Mouse (Mus musculus) cerebral cortex, adult 2 months (tissue): ENCODE results near the gene Tnrc6b.

Source experiments
- WGBS: fragments of 180-500 bp; shearing (Covaris S2); methylation state at CpG from one replicate; pipeline ENCODE4 v1.1.7; 2018; 5-methylcytosine and 5-hydroxymethylcytosine counted together

Gene Tnrc6b

DNA sequence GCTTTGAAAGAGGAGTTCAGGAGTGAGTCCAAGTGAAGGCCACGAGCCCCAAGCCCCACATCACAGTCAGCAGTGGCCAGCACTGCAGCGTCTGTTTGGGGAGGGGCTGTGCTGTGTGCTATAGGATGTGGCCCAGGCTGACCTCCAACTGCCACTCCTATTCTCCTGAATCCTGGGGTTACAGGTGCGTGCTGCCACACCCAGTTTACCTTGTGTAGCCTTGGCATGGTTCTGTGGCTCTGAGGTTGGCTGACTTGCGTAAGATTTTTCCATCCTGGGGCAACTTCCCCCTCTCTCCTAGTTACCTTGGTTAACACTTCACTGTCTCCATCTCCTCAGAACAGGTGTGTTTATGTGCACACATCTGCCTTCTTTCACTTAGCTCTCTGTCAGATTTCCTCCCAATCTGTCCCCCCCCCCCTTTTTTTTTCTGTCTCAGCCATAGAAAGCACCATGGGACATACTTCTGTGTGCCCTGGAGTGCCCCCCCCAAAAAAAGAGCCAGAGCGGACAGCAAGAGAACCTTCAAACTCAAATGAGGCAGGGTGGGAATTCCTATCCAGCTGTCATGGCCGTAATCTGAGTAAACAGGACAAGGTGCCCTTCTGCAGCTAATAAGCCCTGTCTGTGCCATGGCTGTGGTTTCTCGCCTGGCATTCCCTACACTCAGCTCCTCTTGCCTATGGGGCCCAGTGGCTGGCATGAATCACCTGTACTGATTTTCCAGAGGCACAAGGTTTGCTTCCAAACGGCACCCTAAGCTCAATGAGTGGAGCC lies 9.4 kb upstream of the Tnrc6b start:
- 79% methylated on average over 8 of the region's 8 CpGs for WGBS

- WGBS, result 57% methylated on average over 5 of the region's 5 CpGs
Measured at GRCm38 (mm10) chr15:80702910-80703309, 8.2 kb upstream of the Tnrc6b start.

- 74% methylated on average over 2 of the region's 2 CpGs for WGBS
Measured at GRCm38 (mm10) chr15:80703495-80703894, 7.6 kb upstream of the Tnrc6b start.

DNA sequence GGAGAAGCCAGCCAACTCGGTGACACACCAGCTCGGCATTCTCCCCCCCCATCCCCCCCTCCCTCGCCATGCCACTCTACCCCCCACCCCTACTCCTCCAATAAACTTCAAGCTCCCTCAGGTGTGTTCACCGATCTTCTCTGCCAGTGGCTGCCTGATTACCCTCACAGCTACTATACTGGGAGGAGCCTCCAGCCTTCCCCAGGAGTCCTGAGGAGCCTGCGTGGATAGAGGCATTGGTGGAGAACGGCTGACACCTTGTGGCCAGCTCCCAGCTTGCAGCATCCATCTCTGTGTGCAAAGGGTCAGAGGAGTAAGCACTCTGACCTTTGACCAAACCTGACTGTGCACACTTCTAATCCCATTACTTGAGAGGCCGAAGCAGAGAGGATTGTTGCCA lies 6.8 kb upstream of the Tnrc6b start:
- WGBS, result 2% methylated on average over 7 of the region's 7 CpGs

GRCm38 (mm10) chr15:80705828-80706549 lies 5.1 kb upstream of the Tnrc6b start:
- 15% methylated on average over 18 of the region's 18 CpGs for WGBS

- WGBS, result 8% methylated on average over 11 of the region's 11 CpGs
Measured at GRCm38 (mm10) chr15:80706596-80706995, 4.5 kb upstream of the Tnrc6b start.

GRCm38 (mm10) chr15:80707088-80707487 lies 4.0 kb upstream of the Tnrc6b start:
- WGBS, result 15% methylated on average over 8 of the region's 8 CpGs

GRCm38 (mm10) chr15:80709593-80709992 lies 1.5 kb upstream of the Tnrc6b start:
- WGBS, result 25% methylated on average over 6 of the region's 6 CpGs

DNA sequence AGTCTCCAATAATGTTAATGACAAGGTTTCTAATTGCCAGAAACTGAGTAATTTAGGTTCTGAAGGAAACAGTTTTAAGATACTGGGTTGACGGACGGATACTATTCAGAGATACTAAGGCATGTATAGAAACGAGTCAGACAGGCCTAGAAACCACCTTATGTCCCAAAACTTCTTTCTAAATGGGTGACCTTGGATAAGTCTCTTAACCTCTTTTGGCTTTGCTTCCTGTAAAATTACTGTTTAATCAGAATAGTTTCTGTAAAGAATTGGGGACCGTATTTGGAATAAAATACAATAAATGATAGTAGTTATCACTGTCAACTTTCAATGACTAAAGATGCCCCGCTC lies 881 bp upstream of the Tnrc6b start:
- 10% methylated on average over 5 of the region's 5 CpGs for WGBS

- under 1% methylated on average over 97 of the region's 106 CpGs for WGBS
Measured at GRCm38 (mm10) chr15:80711401-80712151, 463 bp downstream of the Tnrc6b start.

DNA sequence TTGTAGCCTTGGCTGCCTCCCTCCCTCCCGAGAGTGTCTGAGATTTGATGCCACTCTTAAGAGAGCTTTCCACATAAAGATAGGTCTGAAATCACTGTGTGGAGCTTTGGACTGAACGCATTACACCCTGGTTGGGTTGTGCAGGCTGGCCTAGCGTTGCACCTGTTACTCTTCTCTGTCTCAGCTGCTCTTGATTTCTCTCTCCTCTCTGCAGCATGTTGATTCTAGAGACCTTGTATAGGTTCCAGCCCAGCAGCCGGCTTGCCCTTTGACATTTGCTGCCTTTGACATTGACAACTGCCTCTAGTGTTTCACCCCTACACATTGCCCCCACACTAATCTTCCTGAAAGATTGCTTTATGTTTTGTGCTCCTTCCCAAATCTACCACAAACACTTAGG lies 3.2 kb downstream of the Tnrc6b start:
- WGBS, result 87% methylated on average over 4 of the region's 4 CpGs

DNA sequence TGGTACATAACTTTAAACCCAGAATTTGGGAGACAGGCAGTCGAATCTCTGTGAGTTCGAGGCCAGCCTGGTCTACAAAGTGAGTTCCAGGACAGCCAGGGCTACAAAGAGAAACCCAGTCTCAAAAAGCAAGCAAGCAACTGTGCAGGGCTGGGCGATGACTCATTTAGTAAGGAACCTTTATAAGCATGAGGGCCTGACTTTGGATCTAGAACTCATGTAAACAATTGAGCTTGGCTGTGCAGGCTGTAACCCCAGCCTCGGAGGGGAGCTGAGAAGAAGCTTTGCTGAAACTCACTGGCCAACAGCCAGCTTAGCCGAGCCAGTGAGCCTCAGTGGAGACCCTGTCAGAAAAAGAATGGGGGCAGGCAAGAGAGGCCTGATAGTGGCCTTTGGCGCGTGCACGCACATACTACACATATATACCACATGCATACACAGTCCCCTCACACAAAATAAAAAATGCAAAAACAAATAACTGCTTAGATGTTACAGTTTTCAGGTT lies 5.6 kb downstream of the Tnrc6b start:
- 81% methylated on average over 8 of the region's 8 CpGs for WGBS

DNA sequence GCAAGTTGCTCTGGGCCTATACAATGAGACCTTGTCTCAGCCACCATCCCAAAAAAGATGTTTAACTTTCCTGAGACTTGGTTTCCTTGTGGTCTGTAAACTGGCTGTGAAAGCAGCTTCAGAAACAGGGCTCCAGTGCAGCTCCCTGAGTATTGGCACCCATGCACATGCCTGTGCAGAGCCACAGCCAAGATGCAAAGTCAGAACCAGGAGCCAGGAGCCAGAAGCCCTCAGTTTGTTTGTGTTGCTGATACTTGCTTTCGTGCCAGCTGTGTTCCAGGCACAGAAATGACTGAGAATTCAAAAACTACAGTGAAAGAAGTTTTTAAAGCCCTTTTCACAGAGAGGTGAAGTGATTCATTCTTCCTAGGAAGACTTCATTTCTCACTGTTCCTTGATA lies 6.3 kb downstream of the Tnrc6b start:
- WGBS, result 20% methylated on average over 1 of the region's 1 CpGs

GRCm38 (mm10) chr15:80720249-80720648 lies 9.1 kb downstream of the Tnrc6b start:
- WGBS, result 82% methylated on average over 5 of the region's 5 CpGs

- 72% methylated on average over 6 of the region's 6 CpGs for WGBS
Measured at GRCm38 (mm10) chr15:80721861-80722260, 10.7 kb downstream of the Tnrc6b start.

GRCm38 (mm10) chr15:80722366-80722765 lies 11.3 kb downstream of the Tnrc6b start:
- WGBS, result 50% methylated on average over 3 of the region's 3 CpGs

DNA sequence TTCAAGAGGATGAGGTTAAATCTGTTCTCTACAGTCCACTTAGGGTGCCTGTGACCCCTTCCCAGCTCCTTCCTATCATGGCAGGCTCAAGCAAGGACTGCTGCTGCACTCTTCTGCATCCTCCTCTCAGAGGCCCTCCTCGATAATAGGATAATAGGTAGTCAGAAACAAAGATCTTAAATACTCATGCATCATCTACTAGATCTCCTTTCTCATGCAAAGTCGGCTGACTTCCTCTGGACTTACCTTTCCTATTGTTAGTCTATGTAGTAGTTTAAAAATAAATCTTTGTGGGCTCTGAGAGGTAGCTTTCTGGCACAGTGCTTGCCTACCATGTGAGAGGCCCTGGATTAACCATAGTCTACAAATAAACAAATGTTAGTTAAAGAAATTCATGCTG lies 18.4 kb downstream of the Tnrc6b start:
- WGBS, result 75% methylated on average over 2 of the region's 2 CpGs

DNA sequence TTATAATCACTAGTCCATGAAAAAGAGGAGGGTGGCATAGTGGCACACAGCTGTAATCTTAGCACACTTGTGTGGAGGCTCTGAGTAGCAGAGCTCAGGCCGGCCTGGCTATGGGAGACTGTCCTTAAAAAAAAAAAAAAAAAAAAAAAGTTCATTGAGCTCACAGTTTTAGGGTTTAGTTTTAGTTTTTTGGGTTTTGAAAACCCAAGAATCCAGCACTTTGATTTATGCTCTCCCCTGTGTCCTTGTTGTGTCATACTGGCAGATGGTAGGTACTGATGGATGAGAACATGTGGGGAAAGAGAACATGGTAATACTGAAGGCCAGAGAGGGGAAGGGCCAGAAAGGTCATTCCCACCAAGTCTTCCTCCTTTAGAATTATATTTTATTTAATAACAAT lies 19.9 kb downstream of the Tnrc6b start:
- WGBS, result 85% methylated on average over 1 of the region's 1 CpGs

- WGBS, result 85% methylated on average over 3 of the region's 3 CpGs
Measured at GRCm38 (mm10) chr15:80731511-80731910, 20.4 kb downstream of the Tnrc6b start.

DNA sequence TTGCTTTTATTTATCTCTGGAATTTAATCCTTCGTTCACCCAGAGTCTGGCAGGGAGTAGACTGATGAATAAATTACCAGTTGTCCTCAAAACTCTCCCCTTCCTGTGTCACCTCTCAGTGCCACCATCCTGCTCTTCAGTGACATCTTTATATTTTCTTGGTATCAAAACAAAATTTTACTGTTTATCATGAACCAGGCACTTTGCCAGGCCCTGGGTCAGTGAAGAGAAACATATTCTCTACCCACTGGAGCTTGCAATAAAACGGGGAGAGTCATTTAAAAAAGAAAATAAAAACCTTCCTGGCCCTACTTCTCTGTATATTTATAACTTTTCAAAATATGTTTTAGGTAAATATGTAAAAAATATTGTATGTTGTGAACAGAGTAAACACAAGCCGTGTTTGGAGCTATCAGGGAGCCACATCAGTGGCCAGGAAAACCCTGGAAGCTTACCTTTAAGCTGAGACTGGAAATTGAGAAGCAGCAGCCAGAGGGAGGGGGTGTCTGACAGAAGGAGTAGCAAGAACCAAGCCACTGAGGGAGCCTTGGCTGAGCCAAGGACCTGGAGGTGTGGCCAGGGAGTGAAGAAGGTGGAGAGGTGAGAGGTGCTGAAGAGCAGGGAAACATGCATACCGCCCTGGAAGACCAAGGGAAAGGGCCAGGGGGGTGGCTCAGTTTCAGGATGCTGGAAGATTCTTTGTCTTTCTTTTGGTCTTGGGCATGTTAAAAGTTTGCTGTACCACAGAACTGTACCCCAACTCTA lies 21.3 kb downstream of the Tnrc6b start:
- WGBS, result 62% methylated on average over 4 of the region's 4 CpGs

DNA sequence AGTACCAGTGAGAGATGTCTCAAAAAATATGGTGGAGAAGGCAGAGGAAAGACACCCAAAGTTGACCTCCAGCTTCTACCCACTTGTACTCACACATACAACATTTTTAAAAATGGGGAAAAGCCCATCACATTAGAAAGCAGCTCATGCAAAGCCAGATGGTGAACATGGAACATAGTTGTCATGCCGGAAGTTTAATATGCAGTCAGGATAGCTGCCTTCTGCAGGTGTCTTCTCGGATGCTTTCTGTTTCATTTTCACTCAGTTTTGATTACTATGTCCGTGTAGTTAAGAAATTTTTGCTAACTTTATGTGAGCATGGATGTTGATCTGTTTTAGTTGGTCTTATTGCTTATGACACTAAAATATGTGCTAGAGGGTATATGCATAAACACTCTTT lies 24.2 kb downstream of the Tnrc6b start:
- 91% methylated on average over 3 of the region's 3 CpGs for WGBS

DNA sequence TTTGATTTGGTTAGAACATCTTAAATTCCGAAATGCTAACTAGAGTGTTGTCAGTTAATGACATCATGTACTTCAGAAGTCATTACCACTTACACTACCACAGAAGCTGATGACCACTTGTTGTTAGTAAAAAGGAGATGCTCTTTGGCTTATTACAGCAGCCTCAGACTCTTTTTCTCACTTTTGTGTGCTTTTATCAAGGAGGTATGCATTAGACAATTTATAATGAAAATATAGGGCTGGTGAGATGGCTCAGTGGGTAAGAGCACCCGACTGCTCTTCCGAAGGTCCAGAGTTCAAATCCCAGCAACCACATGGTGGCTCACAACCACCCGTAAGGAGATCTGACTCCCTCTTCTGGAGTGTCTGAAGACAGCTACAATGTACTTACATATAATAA lies 24.6 kb downstream of the Tnrc6b start:
- 96% methylated on average over 4 of the region's 4 CpGs for WGBS
